Mouse (Mus musculus) liver, postnatal 0 days (tissue): ENCODE results near the gene Gm13199.

ENCODE experiments used
- CTCF ChIP-seq: sonication (generic); IDR thresholded peaks from 2 replicates; pipeline ENCODE4 v1.5.1; 2016; ENCODE audit warnings: antibody characterized with exemption, low read depth
- EP300 ChIP-seq: IDR thresholded peaks from 2 replicates; pipeline ENCODE4 v1.6.1; 2016; ENCODE audit warnings: antibody characterized with exemption, low read depth, mild to moderate bottlenecking

- no peak for TF ChIP-seq CTCF
- no peak for TF ChIP-seq EP300
Measured at GRCm38 (mm10) chr2:5862834-5863233, at the start of gene Gm13199.
